Mouse (Mus musculus): ENCODE results near the gene Uhrf1bp1.

The Uhrf1bp1 gene

GRCm38 (mm10) chr17:27916366-27916765 is 60.1 kb downstream of the Uhrf1bp1 start:
- no peak for DNase-seq

DNA sequence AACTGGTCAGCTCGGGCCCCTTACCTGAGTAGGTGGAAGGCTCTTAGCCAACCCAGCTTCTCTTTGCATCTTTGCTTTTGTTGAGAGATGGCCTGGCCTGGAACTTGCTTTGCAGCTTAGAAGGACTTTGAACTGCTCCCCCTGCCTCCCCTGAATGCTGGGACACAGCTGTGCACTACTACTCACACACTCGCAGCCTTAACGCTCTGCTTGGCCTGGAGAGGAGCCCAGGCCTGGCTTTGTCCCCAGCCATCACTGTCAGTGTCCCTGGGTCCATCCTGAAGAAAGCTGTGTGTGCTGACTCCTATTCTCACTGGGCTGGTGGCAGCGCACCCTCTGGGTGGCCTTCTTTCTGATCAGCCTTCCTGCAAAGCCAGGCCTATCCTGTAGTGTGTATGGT is 64.4 kb downstream of the Uhrf1bp1 start:
- peak; percentile 61 for DNase-seq

- DNase-seq, result no peak
Measured at GRCm38 (mm10) chr17:27922174-27922712, 66.0 kb downstream of the Uhrf1bp1 start.

DNA sequence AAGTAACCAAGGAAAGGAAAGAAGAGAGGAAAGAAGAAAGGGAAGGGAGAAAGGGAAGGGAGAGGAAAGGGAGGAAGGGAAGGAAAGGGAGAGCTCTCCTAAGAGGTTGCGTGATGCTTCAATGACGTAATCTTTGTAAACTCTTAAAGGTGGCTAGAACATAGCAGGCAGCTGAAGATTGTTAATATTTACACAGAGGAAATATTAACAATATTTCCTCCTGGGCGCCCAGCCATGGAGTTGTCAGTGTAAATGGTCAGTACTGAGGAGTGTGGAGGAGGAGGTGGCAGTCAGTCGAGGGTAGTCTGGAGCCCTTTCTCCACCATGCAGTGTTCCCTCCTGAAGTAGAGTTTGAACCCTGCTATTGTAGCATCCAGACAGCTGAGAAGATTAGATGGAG is 68.8 kb downstream of the Uhrf1bp1 start:
- DNase-seq, result no peak

DNA sequence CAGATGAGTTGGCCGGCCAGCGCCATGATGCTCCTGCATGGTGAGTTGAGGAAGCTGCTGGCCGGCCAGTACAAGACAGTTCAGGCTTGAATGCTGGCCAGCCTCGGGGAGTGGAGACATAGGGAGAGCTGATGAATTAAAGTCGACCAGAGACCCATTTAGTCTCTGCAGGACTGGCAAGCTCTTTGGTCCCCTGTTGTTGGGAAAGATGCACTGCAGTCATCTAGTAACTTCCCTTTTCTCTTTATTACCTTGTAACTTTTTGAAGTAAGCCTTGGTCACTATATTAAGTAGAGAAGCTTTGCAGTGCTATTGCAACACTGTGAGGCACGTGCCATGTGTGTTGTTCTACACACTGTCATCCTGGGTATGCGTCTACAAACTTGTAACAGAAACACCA is 69.3 kb downstream of the Uhrf1bp1 start:
- no peak for DNase-seq

GRCm38 (mm10) chr17:27930291-27930690 is 74.0 kb downstream of the Uhrf1bp1 start:
- DNase-seq, result no peak

DNA sequence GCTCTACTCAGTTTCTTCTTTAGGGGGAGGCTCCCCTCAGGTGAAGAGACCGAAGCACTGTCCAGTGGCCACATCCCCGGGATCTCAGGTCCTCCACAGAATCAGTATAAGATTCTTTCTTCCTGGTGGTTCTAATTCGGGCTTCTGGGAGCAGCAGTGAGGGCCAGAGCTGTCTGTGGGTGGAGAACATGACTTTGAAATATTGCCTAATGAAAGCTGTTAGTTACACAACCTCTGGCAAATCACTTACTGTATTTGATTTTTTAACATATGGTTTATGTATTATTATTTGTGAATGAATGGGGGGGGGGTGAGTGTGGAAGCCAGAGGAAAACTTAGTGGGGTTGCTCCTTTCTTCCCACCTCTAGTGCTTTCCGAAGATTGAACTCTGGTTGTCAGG is 75.6 kb downstream of the Uhrf1bp1 start:
- DNase-seq, result no peak

GRCm38 (mm10) chr17:27934136-27934910 is 78.1 kb downstream of the Uhrf1bp1 start:
- DNase-seq, result no peak

DNA sequence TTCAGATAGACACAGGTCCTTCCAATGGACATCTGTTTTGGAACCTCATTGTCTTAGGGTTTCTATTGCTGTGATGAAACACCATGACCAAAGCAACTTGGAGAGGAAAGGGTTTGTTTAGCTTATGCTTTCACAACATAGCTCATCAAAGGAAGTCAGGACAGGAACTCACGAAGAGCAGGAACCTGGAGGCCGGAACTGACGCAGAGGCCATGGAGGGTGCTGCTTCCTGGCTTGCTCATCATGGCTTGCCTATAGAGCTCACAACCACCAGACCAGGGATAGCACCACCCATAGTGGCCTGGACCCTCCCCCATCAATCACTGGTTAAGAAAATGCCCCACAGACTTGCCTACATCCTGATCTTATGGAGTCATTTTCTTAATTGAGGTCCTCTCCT is 78.8 kb downstream of the Uhrf1bp1 start:
- no peak for DNase-seq

GRCm38 (mm10) chr17:27937054-27937615 is 80.9 kb downstream of the Uhrf1bp1 start:
- no peak for DNase-seq

- no peak for DNase-seq
Measured at GRCm38 (mm10) chr17:27938121-27938754, 82.0 kb downstream of the Uhrf1bp1 start.

GRCm38 (mm10) chr17:27939028-27939427 is 82.8 kb downstream of the Uhrf1bp1 start:
- DNase-seq, result no peak

- no peak for DNase-seq
Measured at GRCm38 (mm10) chr17:27940352-27940751, 84.1 kb downstream of the Uhrf1bp1 start.

GRCm38 (mm10) chr17:27941178-27941577 is 84.9 kb downstream of the Uhrf1bp1 start:
- DNase-seq, result no peak

DNA sequence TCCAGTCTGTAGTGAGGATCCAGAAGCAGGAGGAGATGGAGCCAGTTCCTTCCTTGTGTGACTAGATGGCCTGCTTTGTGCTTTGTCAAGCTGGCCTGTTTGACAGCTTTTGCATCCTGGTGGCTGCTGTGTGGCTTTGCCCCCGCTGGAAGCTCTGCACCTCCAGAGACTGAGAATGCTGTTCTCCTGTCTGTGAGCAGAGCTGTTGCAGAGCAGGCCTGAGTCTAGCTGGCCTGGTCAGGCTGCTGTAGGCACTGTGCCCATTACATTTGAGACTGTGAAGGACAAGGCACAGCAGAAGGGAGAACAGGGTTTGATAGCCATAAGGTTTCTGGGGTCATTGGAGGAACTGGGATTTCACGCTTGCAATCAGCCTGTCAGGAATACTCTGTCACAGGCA is 85.5 kb downstream of the Uhrf1bp1 start:
- no peak for DNase-seq

- DNase-seq, result no peak
Measured at GRCm38 (mm10) chr17:27942131-27942530, 85.9 kb downstream of the Uhrf1bp1 start.

DNA sequence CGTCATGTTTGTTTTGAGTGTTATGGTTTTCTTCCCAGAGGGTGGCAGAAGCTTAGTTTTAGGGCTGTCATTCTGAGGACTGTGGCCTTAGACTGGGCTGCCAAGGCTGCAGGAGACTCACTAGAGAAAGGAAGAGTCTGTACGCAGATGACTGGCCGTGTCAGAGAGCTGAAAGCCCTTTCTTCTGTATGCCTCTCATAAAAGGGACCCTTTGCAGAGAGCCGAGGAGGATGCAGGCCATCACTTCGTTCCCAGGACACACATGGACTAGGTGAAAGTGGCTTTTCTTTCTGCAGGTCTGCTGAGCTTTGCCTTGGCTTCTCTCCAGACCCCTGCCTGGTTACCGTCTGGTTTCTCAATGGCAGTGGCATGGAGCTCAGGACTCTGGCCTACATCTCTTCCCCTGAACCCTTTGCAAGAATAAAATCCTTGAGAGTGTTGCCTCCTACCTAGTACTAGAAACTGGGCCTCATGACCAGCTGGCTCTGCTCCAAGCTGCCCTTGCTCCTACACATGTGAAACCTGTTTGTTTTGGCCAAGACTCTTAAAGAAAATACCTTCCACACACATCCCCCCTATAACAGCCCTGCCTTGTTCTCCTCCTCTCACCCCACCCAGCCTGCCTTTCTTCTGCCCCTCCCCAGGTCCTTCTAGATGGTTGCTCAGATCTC is 89.4 kb downstream of the Uhrf1bp1 start:
- DNase-seq, result peak; percentile 82

- no peak for DNase-seq
Measured at GRCm38 (mm10) chr17:27946371-27946770, 90.1 kb downstream of the Uhrf1bp1 start.

DNA sequence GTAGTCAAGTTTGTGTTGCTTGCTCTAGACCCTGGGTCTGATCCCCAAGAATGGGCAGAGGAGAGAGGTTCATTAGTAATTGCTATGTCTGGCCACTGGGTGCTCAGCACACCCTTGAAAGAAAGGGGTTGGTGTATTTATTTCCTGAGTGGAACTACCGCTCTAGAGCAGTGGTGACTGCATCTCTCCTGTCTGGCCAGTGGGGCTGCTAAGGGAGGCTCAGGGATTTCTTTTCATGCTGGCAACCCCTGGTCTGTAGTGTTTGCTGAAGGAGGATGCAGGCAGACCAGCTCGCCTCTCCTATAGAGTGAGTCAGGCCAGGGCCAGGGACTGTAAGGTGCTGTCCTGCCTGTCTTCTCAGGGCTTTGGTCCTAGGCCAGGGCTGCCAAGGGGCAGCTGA is 90.9 kb downstream of the Uhrf1bp1 start:
- DNase-seq, result no peak

Measured in kidney, adult 18-20 months (tissue).